Mouse (Mus musculus) frontal cortex, postnatal 36 days (tissue): ENCODE measurements around the gene Tmem82.

Source experiments
- DNase-seq, 2 experiments: peaks; one replicate each; pipeline ENCODE4 v3.0.0; 2022; ENCODE audit warnings: low spot score in 2 of 2

The Tmem82 gene

GRCm38 (mm10) chr4:141614946-141615345 lies 3.5 kb downstream of the Tmem82 start:
- DNase-seq: no peak

GRCm38 (mm10) chr4:141609538-141609937 lies 8.9 kb downstream of the Tmem82 start:
- no peak for DNase-seq

GRCm38 (mm10) chr4:141605861-141606260 lies 12.6 kb downstream of the Tmem82 start, which contains the start of gene Fblim1:
Gene Fblim1, minus strand, starts transcription at chr4:141606096.
- DNase-seq: no peak

- no peak for DNase-seq
These were observed 13.0 kb downstream of the Tmem82 start for GRCm38 (mm10) chr4:141605421-141605820.

- DNase-seq: no peak
These were observed 13.9 kb downstream of the Tmem82 start for GRCm38 (mm10) chr4:141604493-141604892.

- no peak for DNase-seq
These were observed 14.5 kb downstream of the Tmem82 start for GRCm38 (mm10) chr4:141603921-141604320.

- DNase-seq: no peak
These were observed 15.8 kb downstream of the Tmem82 start for GRCm38 (mm10) chr4:141602523-141603223.

GRCm38 (mm10) chr4:141601148-141601862 lies 17.1 kb downstream of the Tmem82 start:
- DNase-seq: no peak

DNA sequence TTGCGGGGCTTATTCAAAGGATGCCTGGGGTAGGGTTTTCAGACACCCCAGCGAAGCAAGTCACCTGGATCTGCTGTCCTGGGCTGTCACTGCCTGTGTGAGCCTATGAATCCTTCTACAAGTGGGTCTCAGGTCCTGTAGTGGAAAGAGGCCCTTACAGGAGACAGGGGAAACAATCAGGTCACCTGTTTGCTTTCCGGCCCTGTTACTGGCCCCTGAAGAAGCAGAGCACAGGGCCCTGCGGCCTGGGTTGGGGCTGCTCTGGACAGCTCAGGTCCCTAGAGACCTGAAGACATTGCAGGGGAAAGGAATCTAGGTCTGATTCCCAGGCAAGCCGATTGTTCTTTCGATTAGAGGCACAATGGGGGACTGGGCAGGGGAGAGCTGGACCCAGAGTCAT lies 18.1 kb downstream of the Tmem82 start:
- DNase-seq: no peak

GRCm38 (mm10) chr4:141599251-141600141 lies 18.9 kb downstream of the Tmem82 start:
- no peak for DNase-seq

DNA sequence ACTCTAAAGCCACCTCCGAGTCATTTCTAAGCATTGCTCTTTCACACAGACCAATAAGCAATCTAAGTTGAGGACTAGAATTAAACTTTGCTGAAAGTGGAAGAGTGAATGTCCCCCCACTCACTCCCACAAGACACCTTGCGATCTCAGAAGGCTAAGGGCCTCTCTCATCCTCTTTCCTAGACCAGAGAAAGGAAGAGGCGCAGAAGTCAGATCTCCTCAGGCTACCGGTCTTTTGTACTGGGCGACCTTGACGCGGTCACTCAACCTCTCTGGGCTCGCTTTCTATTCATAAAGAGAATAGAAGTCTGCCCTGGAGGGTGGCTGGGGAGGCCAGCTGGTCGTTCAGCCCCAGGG lies 19.6 kb downstream of the Tmem82 start:
- DNase-seq: no peak

GRCm38 (mm10) chr4:141598199-141598893 lies 20.1 kb downstream of the Tmem82 start:
- no peak for DNase-seq

DNA sequence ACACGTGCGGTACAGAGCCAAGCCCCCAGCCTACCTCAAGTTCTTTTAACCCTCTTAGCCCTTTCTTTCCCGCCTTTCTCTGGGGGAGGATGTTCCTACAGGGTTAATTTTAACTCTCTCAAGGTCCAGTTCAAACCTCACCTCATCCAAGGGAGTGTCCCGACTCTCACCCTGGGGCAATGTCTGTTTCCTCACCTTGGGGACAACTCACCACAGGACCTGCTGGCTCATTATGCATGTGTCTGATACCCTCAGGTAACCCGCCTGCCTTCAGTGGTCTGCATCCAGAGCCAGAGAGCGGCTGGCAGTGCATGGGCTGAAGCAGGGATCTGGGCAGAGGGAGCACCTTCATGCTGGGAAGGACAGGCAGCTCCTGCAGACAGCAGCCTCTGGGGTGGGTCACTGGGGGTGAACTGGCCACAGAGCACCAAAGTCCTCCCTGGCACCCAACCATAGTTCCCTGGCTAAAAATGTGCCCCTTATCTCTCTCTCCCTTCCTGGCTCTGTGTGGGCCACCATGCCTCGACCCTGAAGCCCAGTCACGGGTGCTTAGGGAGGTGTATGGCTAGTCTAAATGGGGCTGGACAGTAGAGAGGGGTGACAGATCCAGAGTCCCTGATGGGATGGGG lies 21.6 kb downstream of the Tmem82 start:
- DNase-seq: no peak

GRCm38 (mm10) chr4:141595605-141596268 lies 22.7 kb downstream of the Tmem82 start:
- DNase-seq: no peak

DNA sequence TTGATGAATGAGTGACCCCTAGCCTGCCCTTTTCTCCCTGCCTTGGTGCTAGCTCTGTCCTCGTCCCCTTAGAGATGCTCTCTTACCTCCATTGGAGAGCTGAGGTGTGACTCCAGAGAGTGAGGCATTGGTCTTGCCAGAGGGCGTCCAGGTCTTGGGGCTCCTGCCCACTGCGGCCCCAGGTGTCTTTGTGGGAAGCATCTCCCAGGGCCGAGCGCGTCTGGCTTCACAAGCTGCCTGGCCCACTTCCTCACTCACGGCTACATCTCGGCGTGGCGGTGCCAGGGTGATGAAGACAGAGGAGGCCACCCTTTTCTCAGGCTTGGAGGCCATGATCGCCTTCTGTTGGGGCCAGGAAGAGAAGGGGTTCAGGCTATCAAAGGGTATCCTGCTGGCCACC lies 23.3 kb downstream of the Tmem82 start:
- no peak for DNase-seq

GRCm38 (mm10) chr4:141591547-141591946 lies 26.9 kb downstream of the Tmem82 start:
- no peak for DNase-seq

GRCm38 (mm10) chr4:141583919-141584318 lies 34.5 kb downstream of the Tmem82 start:
- no peak for DNase-seq

GRCm38 (mm10) chr4:141581051-141581450 lies 37.4 kb downstream of the Tmem82 start:
- no peak for DNase-seq

DNA sequence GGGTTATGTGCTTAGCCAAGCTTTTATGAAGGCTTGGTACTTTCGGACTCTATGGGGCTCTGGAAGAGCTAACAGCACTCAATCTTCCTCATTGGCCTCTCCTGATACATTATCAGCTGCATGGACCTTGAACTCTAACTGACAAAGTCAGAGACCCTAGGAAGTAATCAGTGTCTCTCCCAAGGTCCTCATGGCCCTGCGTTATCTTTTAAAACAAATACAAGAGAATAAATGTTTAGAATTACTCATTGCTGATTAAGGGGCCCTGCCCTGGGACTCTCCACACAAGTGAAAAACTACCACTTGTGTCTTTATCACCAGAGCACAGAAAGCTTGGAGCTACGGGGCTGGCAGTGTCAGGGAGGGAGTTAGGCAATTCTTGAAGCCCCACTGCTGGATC lies 39.6 kb downstream of the Tmem82 start:
- DNase-seq: no peak

DNA sequence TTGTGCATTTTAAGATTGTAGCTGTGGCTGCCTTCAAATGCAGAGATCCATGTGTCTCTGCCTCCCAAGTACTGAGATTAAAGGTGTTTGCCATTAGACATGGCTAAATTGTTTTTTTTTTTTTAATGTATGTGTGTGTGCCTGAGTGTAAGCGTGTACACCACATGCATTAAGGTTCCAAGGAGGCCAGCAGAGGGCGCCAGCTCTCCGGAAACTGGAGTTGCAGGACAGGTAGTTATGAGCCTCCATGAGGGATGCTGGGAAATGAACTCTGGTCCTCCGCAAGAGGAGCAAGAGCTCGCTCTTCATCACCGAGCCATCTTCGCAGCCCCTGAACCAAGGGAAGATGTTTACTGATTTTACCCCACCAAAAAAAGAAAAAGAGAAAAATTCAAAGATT lies 41.6 kb downstream of the Tmem82 start:
- DNase-seq: no peak

- no peak for DNase-seq
These were observed 42.0 kb downstream of the Tmem82 start for GRCm38 (mm10) chr4:141576404-141576803.
